Mouse (Mus musculus): ENCODE measurements at regions not wholly inside any gene's neighbourhood (a gene's known extent, or its start where the extent isn't known, plus 50 kb on each side); places are given as distances from the start of the nearest gene placed in this dataset.
"Not testable (repeated sequence)": the region's sequence is repeated elsewhere in the genome, so short reads cannot be mapped to it uniquely, and the experiment has no call there.

GRCm38 (mm10) chr3:109224526-109224925 is 101.6 kb downstream of the Slc25a24 start:
- CTCF ChIA-PET = no interaction called here

- CTCF ChIA-PET = no interaction called here
Observed at GRCm38 (mm10) chr3:109234275-109234674, 106.2 kb upstream of the Vav3 start.

- CTCF ChIA-PET = no interaction called here
Observed at GRCm38 (mm10) chr3:109236918-109237317, 103.5 kb upstream of the Vav3 start.

DNA sequence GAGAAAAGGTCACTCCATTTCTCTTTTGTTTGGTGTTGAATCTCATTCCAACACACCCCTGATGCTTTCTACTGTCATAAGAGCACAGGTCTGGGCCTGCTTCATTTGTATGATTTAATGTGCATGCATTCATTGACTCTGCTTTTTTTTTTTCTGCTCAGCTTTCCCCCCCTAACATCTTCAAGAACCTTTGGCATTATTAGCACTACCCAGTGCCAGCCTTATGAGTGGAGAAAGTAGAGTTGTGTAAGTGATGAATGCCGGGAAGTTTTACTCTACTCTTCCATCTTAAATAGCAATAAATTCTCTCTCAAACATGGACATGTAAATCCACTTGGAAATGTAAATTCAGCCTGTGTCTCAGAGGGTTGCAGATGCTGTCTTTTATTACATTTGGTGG is 97.0 kb upstream of the Vav3 start:
- CTCF ChIA-PET = interaction anchor here (0.7 kb wide), 1 partner anchor 49 kb away, joined by 7 read pairs; no protein-coding TSS in a partner anchor

GRCm38 (mm10) chr3:109248801-109249200 is 91.7 kb upstream of the Vav3 start:
- CTCF ChIA-PET = no interaction called here

GRCm38 (mm10) chr3:109249359-109249758 is 91.1 kb upstream of the Vav3 start:
- CTCF ChIA-PET = no interaction called here

DNA sequence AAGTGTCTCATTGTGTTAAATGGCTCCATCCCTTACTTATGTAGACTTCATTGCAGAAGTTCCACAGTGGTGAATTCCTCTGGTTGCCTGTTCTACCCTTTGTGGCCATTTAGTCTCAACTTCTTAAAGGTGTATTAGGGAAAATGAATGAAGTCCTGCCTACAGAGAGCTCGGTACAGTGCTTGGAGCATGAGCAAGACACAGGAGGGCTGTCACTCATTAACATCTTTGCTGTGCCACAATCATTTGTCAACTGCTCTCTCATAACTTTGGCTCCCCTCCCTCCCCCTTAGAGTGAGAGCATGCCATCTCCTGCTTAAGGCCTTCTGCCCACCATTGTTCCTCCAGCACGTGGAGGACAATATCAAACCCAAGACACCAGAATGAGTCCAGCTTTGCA is 90.5 kb upstream of the Vav3 start:
- CTCF ChIA-PET = no interaction called here

DNA sequence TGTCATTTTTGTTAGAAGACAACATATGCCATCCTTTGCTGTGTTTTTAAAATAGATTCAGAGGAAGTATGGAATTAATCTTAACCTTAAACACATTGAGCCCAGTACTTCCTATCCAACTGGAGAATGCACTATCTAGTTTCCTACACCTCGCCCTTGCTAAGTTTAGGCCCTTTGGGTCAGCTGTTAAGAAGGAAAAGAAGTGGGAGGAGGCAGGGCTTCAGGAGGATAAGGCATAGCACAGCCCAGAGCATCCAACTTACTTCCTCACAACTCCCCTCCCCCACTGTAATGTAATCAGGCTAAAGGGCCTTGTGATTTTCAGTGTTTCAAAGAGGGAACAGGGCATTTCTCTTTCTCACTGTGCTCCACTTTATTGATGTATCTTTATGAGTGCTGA is 88.7 kb upstream of the Vav3 start:
- CTCF ChIA-PET = interaction anchor here (0.7 kb wide), 1 partner anchor 240 kb away, joined by 3 read pairs; no protein-coding TSS in a partner anchor

GRCm38 (mm10) chr3:109254001-109254630 is 86.3 kb upstream of the Vav3 start:
- CTCF ChIA-PET = interaction anchor here (0.6 kb wide), 1 partner anchor 746 kb away, joined by 3 read pairs; no protein-coding TSS in a partner anchor

DNA sequence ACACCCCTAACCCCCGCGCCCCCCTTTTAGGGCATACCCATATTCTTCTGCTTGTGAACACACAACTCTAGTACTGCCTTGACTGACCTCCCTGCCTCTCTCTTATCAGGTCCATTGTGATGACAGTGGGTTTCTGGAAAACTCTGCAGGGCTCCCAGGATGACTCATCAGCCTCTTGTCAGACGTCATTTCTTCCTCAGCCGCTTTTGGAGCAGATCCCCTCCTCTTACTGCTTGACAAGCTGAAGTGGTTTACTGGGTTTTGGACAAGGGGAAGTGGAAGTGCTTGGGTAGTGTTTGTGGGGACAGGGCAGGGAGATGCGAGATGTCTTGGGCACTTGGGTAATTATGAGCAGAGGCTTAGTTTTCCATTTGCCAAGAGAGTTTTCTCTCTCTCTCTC is 85.5 kb upstream of the Vav3 start:
- CTCF ChIA-PET = no interaction called here

DNA sequence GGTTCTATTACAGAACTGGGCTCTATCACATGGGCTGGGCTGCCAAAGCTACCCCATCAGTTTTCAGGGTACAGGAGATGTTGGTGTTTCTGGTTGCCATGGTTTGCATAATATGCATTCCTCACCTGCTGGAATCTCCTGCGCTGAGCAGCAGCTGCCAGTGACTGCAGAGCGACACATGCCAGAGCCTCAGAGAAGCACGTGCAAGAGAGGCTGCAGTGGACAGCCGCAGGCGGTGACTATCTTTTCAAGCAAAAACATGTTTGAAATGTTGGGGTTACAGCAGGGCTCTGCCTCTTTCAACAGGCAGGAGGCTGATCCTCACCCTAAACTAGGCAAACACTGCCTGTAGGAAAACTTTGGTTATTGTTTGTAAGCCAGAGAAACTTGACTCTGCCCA is 83.7 kb upstream of the Vav3 start:
- CTCF ChIA-PET = interaction anchor here (0.6 kb wide), 1 partner anchor 153 kb away, joined by 3 read pairs; no protein-coding TSS in a partner anchor

GRCm38 (mm10) chr3:109266947-109267346 is 73.5 kb upstream of the Vav3 start:
- CTCF ChIA-PET = not testable (repeated sequence)

DNA sequence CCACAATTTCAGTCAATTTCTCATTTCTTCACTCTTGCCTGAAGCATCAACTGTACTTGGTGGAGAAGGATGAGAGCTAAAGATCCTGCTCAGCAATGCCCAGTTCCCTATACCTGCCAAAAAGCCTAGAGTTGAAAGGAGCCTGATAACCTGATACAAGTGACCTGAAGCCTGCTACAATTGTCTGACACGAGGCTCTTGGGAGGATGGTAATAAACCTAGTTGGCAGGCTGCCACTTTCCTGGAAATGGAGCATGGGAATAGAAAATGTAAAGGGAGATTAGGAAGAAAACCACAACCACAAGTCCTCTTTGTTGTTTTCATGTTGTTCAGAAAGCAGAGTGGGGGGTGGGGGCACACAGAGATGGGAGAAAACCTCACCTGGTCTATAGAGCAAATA is 69.7 kb upstream of the Vav3 start:
- CTCF ChIA-PET = no interaction called here

GRCm38 (mm10) chr3:109273074-109273801 is 67.2 kb upstream of the Vav3 start:
- CTCF ChIA-PET = no interaction called here

- CTCF ChIA-PET = no interaction called here
Observed at GRCm38 (mm10) chr3:109273802-109274155, 66.7 kb upstream of the Vav3 start.

- CTCF ChIA-PET = no interaction called here
Observed at GRCm38 (mm10) chr3:109279086-109279485, 61.4 kb upstream of the Vav3 start.

- CTCF ChIA-PET = no interaction called here
Observed at GRCm38 (mm10) chr3:109286590-109286989, 53.9 kb upstream of the Vav3 start.
